Mouse (Mus musculus): Measurements from ENCODE around the gene Hnrnpr.

Hnrnpr gene

GRCm38 (mm10) chr4:136407831-136408230 is 97.1 kb downstream of the Hnrnpr start:
- no peak for DNase-seq (ENCODE audit: low spot score)
